Mouse (Mus musculus) limb, embryonic 14.5 days (tissue): Measurements from ENCODE around the gene Hbq1b. TPM values are rescaled to one million over a fixed set of nuclear protein-coding genes. Genes with fewer than 3 reads are reported as not detected.
"Not testable (repeated sequence)": the region's sequence is repeated elsewhere in the genome, so short reads cannot be mapped to it uniquely, and the experiment has no call there.

Experiments
- ATAC-seq: fragments of 200-750 bp; cut with Nextera tagmentation; 2 replicates; pipeline ENCODE4 v1.8.0; 2017; ENCODE audit warnings: low read depth, moderate number of reproducible peaks, moderate TSS enrichment; ENCODE audit not compliant: low FRiP score
- DNase-seq: peaks from one replicate; pipeline ENCODE4 v3.0.0-alpha.2; 2015; ENCODE audit warnings: low spot score
- H3K27ac ChIP-seq: fragments of 300-500 bp; sonication (generic); replicated peaks from 2 replicates; pipeline ENCODE4 v1.5.1; 2014; ENCODE audit warnings: low read depth, mild to moderate bottlenecking, low read length, moderate library complexity, mixed read lengths
- H3K27me3 ChIP-seq: fragments of 300-500 bp; sonication (generic); 2 replicates; pipeline ENCODE4 v1.6.1; 2014; ENCODE audit warnings: low read length, mixed read lengths; ENCODE audit not compliant: control insufficient read depth, insufficient read depth
- H3K36me3 ChIP-seq: fragments of 300-500 bp; sonication (generic); 2 replicates; pipeline ENCODE4 v1.6.1; 2014; ENCODE audit warnings: mild to moderate bottlenecking, low read length, moderate library complexity, mixed read lengths; ENCODE audit not compliant: control insufficient read depth, insufficient read depth
- H3K4me1 ChIP-seq: fragments of 300-500 bp; sonication (generic); 2 replicates; pipeline ENCODE4 v1.6.1; 2014; ENCODE audit warnings: antibody characterized with exemption, low read length, mixed read lengths; ENCODE audit not compliant: control insufficient read depth, insufficient read depth
- H3K4me2 ChIP-seq: fragments of 300-500 bp; sonication (generic); replicated peaks from 2 replicates; pipeline ENCODE4 v1.6.1; 2014; ENCODE audit warnings: low read depth, mild to moderate bottlenecking, low read length, moderate library complexity; ENCODE audit not compliant: severe bottlenecking
- H3K4me3 ChIP-seq: fragments of 300-500 bp; sonication (generic); replicated peaks from 2 replicates; pipeline ENCODE4 v1.5.1; 2014; ENCODE audit warnings: low read length
- H3K9ac ChIP-seq: fragments of 300-500 bp; sonication (generic); 2 replicates; pipeline ENCODE4 v1.6.1; 2014; ENCODE audit warnings: mild to moderate bottlenecking, low read depth, low read length, moderate library complexity; ENCODE audit not compliant: severe bottlenecking
- H3K9me3 ChIP-seq: fragments of 300-500 bp; sonication (generic); 2 replicates; pipeline ENCODE4 v1.6.1; 2016; ENCODE audit warnings: low read length; ENCODE audit not compliant: control insufficient read depth
- POLR2A ChIP-seq: fragments of 200-500 bp; IDR thresholded peaks from 2 replicates; pipeline ENCODE4 v1.8.0; 2012; ENCODE audit warnings: inconsistent platforms, mild to moderate bottlenecking, moderate library complexity, borderline replicate concordance; ENCODE audit not compliant: insufficient read depth, insufficient read length; ENCODE audit errors: extremely low read depth
- WGBS: fragments of 180-500 bp; shearing (Covaris S2); extraction: QIAGEN DNeasy Blood & Tissue Kit; methylation state at CpG from one replicate; pipeline ENCODE4 v1.1.7; 2014; 5-methylcytosine and 5-hydroxymethylcytosine counted together
- polyA plus RNA-seq, 2 experiments: library from polyadenylated mRNA; depleted of rRNA in 1 of 2; stranded (reverse) in 1 of 2; unstranded in 1 of 2; fragments of >200 nt; fragmentation: Nextera tagmentation in 1 of 2; extraction: Ambion mirVana in 1 of 2; gene quantifications; 2 replicates each; pipeline versions ENCODE4 v1.2.1 to v1.2.3; 2012 to 2014

The Hbq1b gene
- polyA plus RNA-seq (2012; rRNA removed) (0.87 and 2.4 TPM in 2 replicates), polyA plus RNA-seq (2014; fragmentation: Nextera tagmentation; extraction: Ambion mirVana) (0.91 and 1.1 TPM in 2 replicates)

DNA sequence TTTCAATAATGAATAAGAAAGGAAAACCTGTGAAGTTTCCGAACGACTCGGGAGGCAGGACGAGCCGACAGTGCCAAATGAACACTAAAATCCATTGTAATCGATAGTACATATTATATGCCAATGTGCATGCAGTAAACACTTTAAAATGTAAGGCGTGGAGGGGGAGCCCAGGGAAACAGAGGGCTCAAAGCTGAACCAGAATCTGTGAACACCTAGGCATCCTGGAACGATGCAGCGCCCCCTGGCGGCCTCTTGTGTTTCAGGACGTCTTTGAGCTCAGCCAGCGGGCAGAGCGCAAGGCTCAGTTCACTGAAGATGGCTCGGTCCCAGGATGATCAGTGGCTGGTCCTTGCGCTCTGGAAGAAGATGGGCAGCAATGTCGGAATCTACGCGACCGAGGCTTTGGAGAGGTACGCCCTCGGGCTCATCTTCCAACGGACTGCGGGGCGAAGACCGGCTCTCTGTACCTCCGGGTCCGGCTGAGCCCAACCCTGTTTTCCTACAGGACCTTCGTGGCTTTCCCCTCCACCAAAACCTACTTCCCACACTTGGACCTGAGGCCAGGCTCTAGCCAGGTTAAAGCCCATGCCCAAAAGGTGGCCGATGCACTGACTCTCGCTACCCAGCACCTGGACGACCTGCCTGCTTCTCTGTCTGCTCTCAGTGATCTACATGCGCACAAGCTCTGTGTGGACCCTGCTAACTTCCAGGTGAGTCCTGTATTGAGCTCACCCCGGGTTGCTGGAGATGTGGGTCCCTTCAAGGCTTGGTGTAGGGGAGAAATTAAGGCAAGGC, at the start of gene Hbq1b:
TSS of gene Hbq1b (plus strand) at position 271 of the 798 bp plus-strand sequence.
- H3K4me2 ChIP-seq: peak within 1 kb of the TSS; percentile 47
- WGBS: 18% methylated on average over 29 of the region's 33 CpGs
- peak; percentile 68 for ATAC-seq
- H3K27me3 ChIP-seq, H3K27ac ChIP-seq, H3K9me3 ChIP-seq, H3K4me1 ChIP-seq, H3K36me3 ChIP-seq: not testable (repeated sequence)
- DNase-seq: peak; percentile 27
- 0 out of 2 replicates have a peak within 1 kb of the TSS, but pooled peaks have one; percentile 34 for H3K9ac ChIP-seq
- H3K4me3 ChIP-seq: peak within 1 kb of the TSS; percentile 26

DNA sequence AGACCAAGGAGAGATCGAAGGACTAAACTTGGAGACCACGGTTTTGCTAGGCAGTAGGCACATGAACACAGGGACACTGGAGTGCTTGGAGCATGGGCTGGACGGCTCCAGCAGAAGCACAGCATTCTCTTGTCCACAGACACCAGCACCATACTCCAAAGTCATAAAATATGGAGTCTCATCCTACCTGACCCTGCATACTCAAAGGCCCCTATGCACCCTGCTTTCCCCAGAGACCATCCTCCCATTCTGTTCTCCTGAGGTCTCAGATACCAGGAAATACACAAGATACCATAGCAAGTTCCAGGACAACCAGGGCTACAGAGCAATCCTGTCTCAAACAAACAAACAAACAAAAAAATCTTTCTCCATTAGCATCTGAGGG, 49.4 kb upstream of the Hbq1b start:
- no peak for TF ChIP-seq POLR2A
- no peak for DNase-seq
- H3K4me2 ChIP-seq: no peak overlapping the region
- no peak overlapping the region for H3K4me3 ChIP-seq
- 97% methylated on average over 3 of the region's 3 CpGs for whole genome bisulfite sequencing
- peaks cover 56% of the 10 kb centered on the region for H3K36me3 ChIP-seq
- no peaks in the 10 kb centered on the region for H3K9me3 ChIP-seq
- H3K9ac ChIP-seq: no peak overlapping the region
- no peak overlapping the region for H3K27ac ChIP-seq
- no peak for ATAC-seq
- H3K4me1 ChIP-seq: no peaks in the 10 kb centered on the region; the same call in none of the 2 replicates
- no peaks in the 10 kb centered on the region for H3K27me3 ChIP-seq

DNA sequence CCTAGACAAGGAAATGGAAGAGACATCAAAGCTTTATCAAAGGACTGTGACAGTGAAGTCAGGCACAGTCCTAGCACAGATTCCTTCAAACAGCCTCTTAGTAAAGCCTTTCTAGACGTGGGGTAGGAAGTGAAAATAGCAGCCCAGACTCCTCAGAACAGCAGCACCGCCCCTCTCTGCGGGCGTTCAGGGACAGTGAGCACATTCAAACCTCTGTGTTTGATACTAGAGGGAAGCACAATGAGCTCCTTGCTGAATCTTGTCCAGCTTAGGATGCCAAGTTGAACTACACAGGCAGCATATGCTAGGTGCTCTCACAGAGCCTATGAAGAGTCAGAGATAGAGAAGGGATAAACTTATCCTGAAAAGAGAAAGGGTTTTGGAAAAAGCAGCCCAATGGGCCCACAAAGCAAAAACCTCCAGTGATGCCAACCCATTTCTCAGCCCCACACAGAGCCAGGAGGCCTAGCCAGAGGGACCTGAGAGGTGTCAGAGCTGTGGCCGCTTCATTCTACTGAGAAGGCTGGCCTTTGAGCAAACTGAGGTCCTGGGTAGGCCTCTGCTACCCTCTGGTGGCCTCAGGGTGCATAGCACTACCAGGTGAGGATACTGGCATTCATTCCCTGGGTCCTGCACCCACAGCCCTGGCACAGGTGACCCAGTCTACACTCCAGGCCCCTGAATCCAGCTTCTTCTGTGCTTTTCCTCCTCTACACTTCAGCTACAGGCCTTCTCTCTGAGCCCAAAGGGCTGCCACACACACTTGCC, 48.5 kb upstream of the Hbq1b start:
- Histone ChIP-seq H3K36me3 (peaks cover 55% of the 10 kb centered on the region), H3K27ac (no peak overlapping the region), H3K4me1 (no peaks in the 10 kb centered on the region; the same call in none of the 2 replicates), H3K9me3 (no peaks in the 10 kb centered on the region), H3K4me2 (no peak overlapping the region), H3K4me3 (no peak overlapping the region), H3K27me3 (no peaks in the 10 kb centered on the region), H3K9ac (no peak overlapping the region)
- ATAC-seq (peak; percentile 41; the same call in 1 of the 2 replicates), DNase-seq (peak; percentile 57)
- WGBS: 65% methylated on average over 5 of the region's 5 CpGs
- no peak for TF ChIP-seq POLR2A

DNA sequence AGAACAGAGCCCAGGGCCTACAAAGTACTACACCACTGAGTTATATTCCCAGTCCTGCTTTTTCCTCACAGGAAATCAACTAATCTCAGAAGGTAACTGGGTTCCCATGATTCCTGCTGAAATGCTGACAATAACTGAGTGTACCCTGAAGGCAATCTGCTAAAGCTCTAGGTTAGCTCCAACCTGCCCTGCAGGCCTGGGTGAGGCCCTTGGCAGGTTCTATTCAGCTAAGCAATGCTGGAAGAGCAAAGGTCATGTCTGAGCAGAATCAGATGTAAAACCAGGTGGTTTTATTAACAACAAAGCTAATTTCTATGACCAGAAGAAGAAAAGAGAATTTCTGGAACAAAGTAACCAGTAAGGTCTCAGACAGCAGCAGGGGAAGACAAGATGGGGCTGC, 45.4 kb upstream of the Hbq1b start:
- Histone ChIP-seq H3K4me3 (no peak overlapping the region), H3K9me3 (no peaks in the 10 kb centered on the region), H3K27me3 (no peaks in the 10 kb centered on the region), H3K9ac (no peak overlapping the region), H3K4me2 (no peak overlapping the region), H3K4me1 (no peaks in the 10 kb centered on the region), H3K27ac (no peak overlapping the region), H3K36me3 (peaks cover 60% of the 10 kb centered on the region)
- TF ChIP-seq POLR2A: no peak
- ATAC-seq: no peak
- no peak for DNase-seq

GRCm38 (mm10) chr11:32242209-32242608, 44.6 kb upstream of the Hbq1b start:
- Histone ChIP-seq H3K9me3 (no peaks in the 10 kb centered on the region), H3K4me2 (no peak overlapping the region), H3K4me3 (no peak overlapping the region), H3K4me1 (no peaks in the 10 kb centered on the region), H3K27me3 (no peaks in the 10 kb centered on the region), H3K27ac (no peak overlapping the region), H3K9ac (no peak overlapping the region), H3K36me3 (peaks cover 62% of the 10 kb centered on the region)
- TF ChIP-seq POLR2A: no peak
- DNase-seq: no peak
- no peak for ATAC-seq
- 86% methylated on average over 3 of the region's 3 CpGs for WGBS
